Mouse (Mus musculus) intestine, embryonic 14.5 days (tissue): ENCODE measurements around the gene Cttnbp2nl. TPM values are rescaled to one million over a fixed set of nuclear protein-coding genes. Genes with fewer than 3 reads are reported as not detected.

Source experiments
- ATAC-seq: fragments of 200-750 bp; cut with Nextera tagmentation; replicated peaks from 2 replicates; pipeline ENCODE4 v1.8.0; 2017; ENCODE audit warnings: low read depth, moderate number of reproducible peaks, moderate TSS enrichment, moderate library complexity; ENCODE audit not compliant: low FRiP score, low TSS enrichment
- DNase-seq: peaks from one replicate; pipeline ENCODE4 v3.0.0-alpha.2; 2018; ENCODE audit warnings: low spot score
- H3K27ac ChIP-seq: fragments of 300-500 bp; sonication (generic); 2 replicates; pipeline ENCODE4 v1.5.1; 2014; ENCODE audit warnings: low read depth, mild to moderate bottlenecking, control low read depth
- H3K27me3 ChIP-seq: fragments of 300-500 bp; sonication (generic); replicated peaks from 2 replicates; pipeline ENCODE4 v1.6.1; 2014; ENCODE audit warnings: low read length, control low read depth; ENCODE audit not compliant: control insufficient read depth, insufficient read depth
- H3K36me3 ChIP-seq: fragments of 300-500 bp; sonication (generic); 2 replicates; pipeline ENCODE4 v1.6.1; 2014; ENCODE audit warnings: low read length, control low read depth; ENCODE audit not compliant: control insufficient read depth, insufficient read depth
- H3K4me1 ChIP-seq: fragments of 300-500 bp; sonication (generic); replicated peaks from 2 replicates; pipeline ENCODE4 v1.6.1; 2014; ENCODE audit warnings: low read length, control low read depth, mixed read lengths; ENCODE audit not compliant: control insufficient read depth, insufficient read depth
- H3K4me2 ChIP-seq: fragments of 300-500 bp; sonication (generic); 2 replicates; pipeline ENCODE4 v1.6.1; 2014; ENCODE audit warnings: low read length
- H3K4me3 ChIP-seq: fragments of 300-500 bp; sonication (generic); 2 replicates; pipeline ENCODE4 v1.5.1; 2014; ENCODE audit warnings: low read depth, low read length, control low read depth, mixed read lengths
- H3K9ac ChIP-seq: fragments of 300-500 bp; sonication (generic); 2 replicates; pipeline ENCODE4 v1.6.1; 2014; ENCODE audit warnings: mild to moderate bottlenecking, low read length
- H3K9me3 ChIP-seq: fragments of 300-500 bp; sonication (generic); 2 replicates; pipeline ENCODE4 v1.6.1; 2016; ENCODE audit warnings: low read length, control low read depth; ENCODE audit not compliant: control insufficient read depth
- WGBS: fragments of 180-500 bp; shearing (Covaris S2); extraction: QIAGEN DNeasy Blood & Tissue Kit; methylation state at CpG from one replicate; pipeline ENCODE4 v1.1.7; 2014; 5-methylcytosine and 5-hydroxymethylcytosine counted together
- polyA plus RNA-seq: library from polyadenylated mRNA; unstranded; fragments of >200 nt; fragmentation: Nextera tagmentation; extraction: Ambion mirVana; gene quantifications from 2 replicates; pipeline ENCODE4 v1.2.1, GENCODE M21; 2014

The Cttnbp2nl gene
- polyA plus RNA-seq, 1 experiment from 2014 or later = 23.6 TPM

- no peak for ATAC-seq
- Histone ChIP-seq H3K27ac (no peak overlapping the region), H3K4me2 (no peak overlapping the region), H3K4me1 (no peaks in the 10 kb centered on the region; the same call in 1 of the 2 replicates), H3K9me3 (0 out of 2 replicates have a peak, but pooled peaks cover 4% of the 10 kb centered on the region), H3K4me3 (no peak overlapping the region), H3K27me3 (0 out of 2 replicates have a peak, but pooled peaks cover 3% of the 10 kb centered on the region), H3K36me3 (no peaks in the 10 kb centered on the region), H3K9ac (no peak overlapping the region)
- WGBS = 81% methylated on average over 9 of the region's 9 CpGs
- no peak for DNase-seq
Observed at GRCm38 (mm10) chr3:105062676-105063075, 9.7 kb upstream of the Cttnbp2nl start.

- 52% methylated on average over 1 of the region's 1 CpGs for WGBS
- ATAC-seq = no peak
Observed at GRCm38 (mm10) chr3:105061991-105062390, 9.0 kb upstream of the Cttnbp2nl start.

GRCm38 (mm10) chr3:105061496-105061895, 8.6 kb upstream of the Cttnbp2nl start:
- 0 out of 2 replicates have a peak, but pooled peaks cover 3% of the 10 kb centered on the region for H3K27me3 ChIP-seq
- no peaks in the 10 kb centered on the region; the same call in 1 of the 2 replicates for H3K4me1 ChIP-seq
- 74% methylated on average over 3 of the region's 3 CpGs for WGBS
- no peak overlapping the region for H3K9ac ChIP-seq
- ATAC-seq = no peak
- no peak overlapping the region for H3K27ac ChIP-seq
- no peak overlapping the region for H3K4me2 ChIP-seq
- no peaks in the 10 kb centered on the region for H3K36me3 ChIP-seq
- no peak overlapping the region for H3K4me3 ChIP-seq
- no peak for DNase-seq
- H3K9me3 ChIP-seq = 0 out of 2 replicates have a peak, but pooled peaks cover 4% of the 10 kb centered on the region

More at GRCm38 (mm10) chr3:105061991-105062390, 9.0 kb upstream of the Cttnbp2nl start:
- 0 out of 2 replicates have a peak, but pooled peaks cover 4% of the 10 kb centered on the region for H3K9me3 ChIP-seq
- no peak overlapping the region for H3K4me3 ChIP-seq
- H3K36me3 ChIP-seq = no peaks in the 10 kb centered on the region
- H3K4me2 ChIP-seq = no peak overlapping the region
- no peak for DNase-seq
- H3K27ac ChIP-seq = no peak overlapping the region
- H3K9ac ChIP-seq = no peak overlapping the region
- 0 out of 2 replicates have a peak, but pooled peaks cover 3% of the 10 kb centered on the region for H3K27me3 ChIP-seq
- no peaks in the 10 kb centered on the region; the same call in 1 of the 2 replicates for H3K4me1 ChIP-seq

- no peak overlapping the region for H3K9ac ChIP-seq
- 64% methylated on average over 6 of the region's 6 CpGs for WGBS
- H3K9me3 ChIP-seq = 0 out of 2 replicates have a peak, but pooled peaks cover 4% of the 10 kb centered on the region
- H3K27me3 ChIP-seq = 0 out of 2 replicates have a peak, but pooled peaks cover 3% of the 10 kb centered on the region
- DNase-seq = no peak
- ATAC-seq = no peak
- no peak overlapping the region for H3K27ac ChIP-seq
- no peak overlapping the region for H3K4me3 ChIP-seq
- no peaks in the 10 kb centered on the region for H3K36me3 ChIP-seq
- H3K4me1 ChIP-seq = no peaks in the 10 kb centered on the region; the same call in 1 of the 2 replicates
- H3K4me2 ChIP-seq = no peak overlapping the region
Observed at GRCm38 (mm10) chr3:105060992-105061391, 8.0 kb upstream of the Cttnbp2nl start.

- Histone ChIP-seq H3K27ac (no peak overlapping the region), H3K27me3 (0 out of 2 replicates have a peak, but pooled peaks cover 3% of the 10 kb centered on the region), H3K4me3 (no peak overlapping the region), H3K36me3 (no peaks in the 10 kb centered on the region), H3K4me1 (no peaks in the 10 kb centered on the region; the same call in 1 of the 2 replicates), H3K4me2 (no peak overlapping the region), H3K9ac (no peak overlapping the region), H3K9me3 (no peaks in the 10 kb centered on the region)
- DNase-seq (no peak), ATAC-seq (no peak)
- WGBS = 48% methylated on average over 7 of the region's 7 CpGs
Observed at GRCm38 (mm10) chr3:105059911-105060310, 7.0 kb upstream of the Cttnbp2nl start.

GRCm38 (mm10) chr3:105058627-105059513, 5.9 kb upstream of the Cttnbp2nl start:
- DNase-seq (peak; percentile 94), ATAC-seq (peak; percentile 25; the same call in 1 of the 2 replicates)
- peak overlapping the region; percentile 57 for H3K4me2 ChIP-seq
- H3K27me3 ChIP-seq = 0 out of 2 replicates have a peak, but pooled peaks cover 3% of the 10 kb centered on the region
- peaks cover under 1% of the 10 kb centered on the region; the same call in 1 of the 2 replicates for H3K4me1 ChIP-seq
- H3K27ac ChIP-seq = no peak overlapping the region
- peak overlapping the region; percentile 23; the same call in 1 of the 2 replicates for H3K9ac ChIP-seq
- no peaks in the 10 kb centered on the region for H3K9me3 ChIP-seq
- 14% methylated on average over 25 of the region's 25 CpGs for WGBS
- H3K4me3 ChIP-seq = peak overlapping the region; percentile 22
- no peaks in the 10 kb centered on the region for H3K36me3 ChIP-seq

GRCm38 (mm10) chr3:105055666-105056065, 2.7 kb upstream of the Cttnbp2nl start:
- no peak overlapping the region for H3K4me2 ChIP-seq
- H3K4me1 ChIP-seq = peaks cover 17% of the 10 kb centered on the region
- no peak overlapping the region for H3K27ac ChIP-seq
- WGBS = 67% methylated on average over 4 of the region's 4 CpGs
- no peak overlapping the region for H3K4me3 ChIP-seq
- ATAC-seq = no peak
- H3K27me3 ChIP-seq = no peaks in the 10 kb centered on the region
- no peaks in the 10 kb centered on the region for H3K36me3 ChIP-seq
- H3K9ac ChIP-seq = no peak overlapping the region
- no peak for DNase-seq
- no peaks in the 10 kb centered on the region for H3K9me3 ChIP-seq

- peaks cover 20% of the 10 kb centered on the region for H3K4me1 ChIP-seq
- 68% methylated on average over 7 of the region's 7 CpGs for WGBS
- no peak for DNase-seq
- H3K9me3 ChIP-seq = no peaks in the 10 kb centered on the region
- no peaks in the 10 kb centered on the region for H3K27me3 ChIP-seq
- H3K9ac ChIP-seq = no peak overlapping the region
- H3K36me3 ChIP-seq = no peaks in the 10 kb centered on the region
- H3K4me2 ChIP-seq = no peak overlapping the region
- ATAC-seq = no peak
- H3K4me3 ChIP-seq = no peak overlapping the region
- H3K27ac ChIP-seq = peak overlapping the region; percentile 51; the same call in 1 of the 2 replicates
Observed at GRCm38 (mm10) chr3:105054952-105055351, 2.0 kb upstream of the Cttnbp2nl start.
